Mouse (Mus musculus): ENCODE data around the gene Thra.
A peak's percentile ranks its signal among the peaks of the same experiment; 100 is the strongest.

The Thra gene

GRCm38 (mm10) chr11:98796515-98797216 lies 56.2 kb downstream of the Thra start:
- no peak for DNase-seq (ENCODE audit: low spot score)

GRCm38 (mm10) chr11:98797306-98797705 lies 56.9 kb downstream of the Thra start:
- DNase-seq (ENCODE audit: low spot score): no peak

GRCm38 (mm10) chr11:98797909-98798308 lies 57.5 kb downstream of the Thra start:
- no peak for DNase-seq (ENCODE audit: low spot score)

GRCm38 (mm10) chr11:98804605-98805004 lies 64.2 kb downstream of the Thra start, which contains the start of gene Casc3:
TSS of gene Casc3 (plus strand) at chr11:98804905.
- DNase-seq (ENCODE audit: low spot score): no peak

GRCm38 (mm10) chr11:98808417-98808816 lies 68.0 kb downstream of the Thra start:
- DNase-seq (ENCODE audit: low spot score): no peak

- DNase-seq (ENCODE audit: low spot score): peak; percentile 99
Measured at GRCm38 (mm10) chr11:98809457-98810290, 69.2 kb downstream of the Thra start.

GRCm38 (mm10) chr11:98810686-98811085 lies 70.2 kb downstream of the Thra start:
- DNase-seq (ENCODE audit: low spot score): no peak

GRCm38 (mm10) chr11:98816706-98817239 lies 76.3 kb downstream of the Thra start:
- DNase-seq (ENCODE audit: low spot score): no peak

All from lung, postnatal 25 days (tissue).